In the genomic region with DNA sequence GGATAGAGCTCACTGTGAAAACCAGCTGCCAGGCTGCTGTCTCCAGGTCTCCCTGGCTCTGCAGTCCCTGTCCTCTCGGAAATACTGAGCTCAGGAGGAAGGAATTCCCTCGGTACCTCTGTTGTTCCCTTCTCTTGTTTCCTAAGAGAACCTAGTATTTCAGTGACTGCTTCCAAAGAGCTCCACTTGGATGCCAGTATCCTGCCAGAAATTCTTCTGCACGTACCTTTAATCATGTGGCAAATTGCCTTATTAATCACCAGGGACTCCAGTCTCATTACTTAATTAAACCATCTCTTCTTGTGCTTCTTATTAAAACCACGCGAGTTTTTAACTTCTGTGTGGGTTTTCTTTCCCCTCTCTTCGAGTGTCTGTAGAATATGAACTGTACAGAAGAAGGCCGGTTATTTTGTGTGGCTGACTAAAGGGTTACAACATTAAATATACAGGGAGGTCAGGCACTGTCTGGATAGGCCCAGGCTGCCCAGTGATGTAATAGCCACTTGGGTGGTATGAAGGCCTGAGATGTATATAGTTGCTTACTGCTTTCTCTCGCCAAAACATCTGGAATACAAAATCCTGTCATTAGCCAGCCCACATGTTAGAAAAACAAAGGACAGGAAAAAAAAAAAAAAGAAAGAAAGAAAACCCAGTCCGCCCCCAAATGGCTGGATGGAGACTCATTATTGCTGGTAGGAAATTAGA, we compare ENCODE assay signal across 11 mouse cellular contexts.
A peak's percentile ranks its signal among the peaks of the same experiment; 100 is the strongest.
DNase-seq lines count a peak whose midpoint lies in the region; ATAC-seq lines count a peak whose summit lies in the region.
"Had no signal": no experiment of that assay in that cellular context is flagged by ENCODE, and none has a peak within 500 bp of the region (broad histone marks: within the 10 kb centered on the region; RNA-seq: fewer than 3 reads in every experiment).

No protein-coding gene starts in this region.

- no peaks in the 10 kb centered on the region for H3K27me3 ChIP-seq in neural tube, embryonic 13.5 days
- H3K27me3 ChIP-seq in neural tube, embryonic 15.5 days (replicated peaks), result no peaks in the 10 kb centered on the region
- H3K27me3 ChIP-seq in intestine, embryonic 15.5 days (replicated peaks), result no peaks in the 10 kb centered on the region

- H3K27ac ChIP-seq in neural tube, embryonic 13.5 days (replicated peaks), result peak overlapping the region; percentile 42; the same call in 1 of the 2 replicates
- H3K27ac ChIP-seq in neural tube, embryonic 15.5 days (replicated peaks), result no peak overlapping the region
- peak overlapping the region; percentile 63 for H3K27ac ChIP-seq in intestine, embryonic 15.5 days

- 30% methylated on average over 9 of the region's 9 CpGs for WGBS in neural tube, embryonic 13.5 days
- WGBS in neural tube, embryonic 15.5 days, result 29% methylated on average over 9 of the region's 9 CpGs
- 45% methylated on average over 9 of the region's 9 CpGs for WGBS in intestine, embryonic 15.5 days

- H3K4me1 ChIP-seq in neural tube, embryonic 13.5 days (replicated peaks), result peaks cover 35% of the 10 kb centered on the region
- peaks cover 12% of the 10 kb centered on the region for H3K4me1 ChIP-seq in neural tube, embryonic 15.5 days
- H3K4me1 ChIP-seq in intestine, embryonic 15.5 days (replicated peaks), result peaks cover 16% of the 10 kb centered on the region; the same call in 1 of the 2 replicates

- no peaks in the 10 kb centered on the region for H3K9me3 ChIP-seq in neural tube, embryonic 13.5 days
- H3K9me3 ChIP-seq in neural tube, embryonic 15.5 days (replicated peaks), result no peaks in the 10 kb centered on the region
- no peaks in the 10 kb centered on the region for H3K9me3 ChIP-seq in intestine, embryonic 15.5 days
- H3K9me3 ChIP-seq: megakaryocyte, embryonic 14.5 days had no signal

- intact Hi-C loops in heart, postnatal 14 days (cut with DNase I), result no loop called here
- intact Hi-C loops in left cerebral cortex, postnatal 4 days (cut with DNase I), result no loop called here

- DNase-seq in heart, postnatal 4 days, result peak; percentile 30
- DNase-seq in heart, postnatal 14 days, result no peak
- no peak for DNase-seq in adrenal gland, postnatal 10 days
- no peak for DNase-seq in layer of hippocampus, adult 8-10 months (ENCODE audit: low spot score in 2 of 2)
- DNase-seq in left cerebral cortex, postnatal 4 days, result no peak
- DNase-seq: spleen, adult 18-20 months; thymus, postnatal 4 days had no signal

- no peak overlapping the region for H3K4me2 ChIP-seq in neural tube, embryonic 13.5 days
- H3K4me2 ChIP-seq in neural tube, embryonic 15.5 days, result no peak overlapping the region
- H3K4me2 ChIP-seq in intestine, embryonic 15.5 days (replicated peaks), result no peak overlapping the region

- ATAC-seq in neural tube, embryonic 13.5 days (ENCODE audit: low read depth), result no peak
- no peak for ATAC-seq in neural tube, embryonic 15.5 days (ENCODE audit: low FRiP score)
- ATAC-seq in intestine, embryonic 15.5 days, result peak; percentile 59; the same call in 1 of the 2 replicates

- no peak overlapping the region for H3K9ac ChIP-seq in neural tube, embryonic 13.5 days
- no peak overlapping the region for H3K9ac ChIP-seq in neural tube, embryonic 15.5 days (replicated peaks)
- H3K9ac ChIP-seq in intestine, embryonic 15.5 days, result no peak overlapping the region

- H3K36me3 ChIP-seq in neural tube, embryonic 13.5 days, result no peaks in the 10 kb centered on the region
- H3K36me3 ChIP-seq in neural tube, embryonic 15.5 days, result no peaks in the 10 kb centered on the region
- H3K36me3 ChIP-seq in intestine, embryonic 15.5 days, result no peaks in the 10 kb centered on the region

- no peak overlapping the region for H3K4me3 ChIP-seq in neural tube, embryonic 13.5 days
- H3K4me3 ChIP-seq in neural tube, embryonic 15.5 days (replicated peaks), result no peak overlapping the region
- H3K4me3 ChIP-seq in intestine, embryonic 15.5 days (replicated peaks), result no peak overlapping the region
- H3K4me3 ChIP-seq: megakaryocyte, embryonic 14.5 days had no signal
